Mouse (Mus musculus) intestine, embryonic 16.5 days (tissue): ENCODE data around the gene C1qtnf9. TPM values are rescaled to one million over a fixed set of nuclear protein-coding genes. Genes with fewer than 3 reads are reported as not detected.

Source experiments
- ATAC-seq: fragments of 200-750 bp; cut with Nextera tagmentation; 2 replicates; pipeline ENCODE4 v1.8.0; 2017; ENCODE audit warnings: moderate TSS enrichment, moderate library complexity
- H3K27ac ChIP-seq: fragments of 300-500 bp; sonication (generic); 2 replicates; pipeline ENCODE4 v1.5.1; 2014; ENCODE audit warnings: mild to moderate bottlenecking, low read length
- H3K27me3 ChIP-seq: fragments of 300-500 bp; sonication (generic); replicated peaks from 2 replicates; pipeline ENCODE4 v1.6.1; 2014; ENCODE audit warnings: low read length, control low read depth, mixed read lengths; ENCODE audit not compliant: control insufficient read depth, insufficient read depth
- H3K36me3 ChIP-seq: fragments of 300-500 bp; sonication (generic); 2 replicates; pipeline ENCODE4 v1.6.1; 2014; ENCODE audit warnings: low read length, control low read depth; ENCODE audit not compliant: control insufficient read depth, insufficient read depth
- H3K4me1 ChIP-seq: fragments of 300-500 bp; sonication (generic); 2 replicates; pipeline ENCODE4 v1.6.1; 2014; ENCODE audit warnings: low read length, control low read depth, mixed read lengths; ENCODE audit not compliant: control insufficient read depth, insufficient read depth
- H3K4me2 ChIP-seq: fragments of 300-500 bp; sonication (generic); 2 replicates; pipeline ENCODE4 v1.6.1; 2014; ENCODE audit warnings: low read depth, low read length, control low read depth
- H3K4me3 ChIP-seq: fragments of 300-500 bp; sonication (generic); 2 replicates; pipeline ENCODE4 v1.5.1; 2014; ENCODE audit warnings: mild to moderate bottlenecking, low read length
- H3K9ac ChIP-seq: fragments of 300-500 bp; sonication (generic); 2 replicates; pipeline ENCODE4 v1.6.1; 2014; ENCODE audit warnings: low read depth, low read length
- H3K9me3 ChIP-seq: fragments of 300-500 bp; sonication (generic); 2 replicates; pipeline ENCODE4 v1.6.1; 2016; ENCODE audit warnings: low read length, control low read depth; ENCODE audit not compliant: control insufficient read depth
- WGBS: fragments of 180-500 bp; shearing (Covaris S2); extraction: QIAGEN DNeasy Blood & Tissue Kit; methylation state at CpG from one replicate; pipeline ENCODE4 v1.1.7; 2014; 5-methylcytosine and 5-hydroxymethylcytosine counted together
- polyA plus RNA-seq: library from polyadenylated mRNA; unstranded; fragments of >200 nt; fragmentation: Nextera tagmentation; extraction: Ambion mirVana; gene quantifications from 2 replicates; pipeline ENCODE4 v1.2.1, GENCODE M21; 2015

C1qtnf9 gene
- polyA plus RNA-seq, 1 experiment from 2014 or later, result 1.7 TPM

DNA sequence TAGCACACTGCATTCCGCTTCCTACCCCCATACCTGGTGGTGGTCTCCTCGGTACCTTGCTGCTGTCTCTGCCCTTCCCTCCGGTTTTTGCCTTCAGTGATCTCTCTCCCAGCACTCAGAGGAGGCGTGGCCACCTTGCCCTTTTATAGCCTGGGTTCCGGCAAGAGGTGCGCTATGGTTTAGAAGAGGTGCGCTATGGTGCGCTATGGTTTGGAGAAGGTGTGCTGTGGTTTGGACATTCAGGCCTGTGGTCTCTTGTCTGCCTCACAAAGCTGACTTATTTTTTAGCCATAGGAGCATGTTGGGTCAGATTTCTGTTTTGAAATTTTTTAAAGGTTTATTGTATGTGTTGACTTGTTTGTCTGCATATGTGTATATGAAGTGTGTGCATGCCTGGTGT is 41.9 kb downstream of the C1qtnf9 start:
- Histone ChIP-seq H3K27me3 (no peaks in the 10 kb centered on the region), H3K4me1 (peaks cover 2% of the 10 kb centered on the region; the same call in 1 of the 2 replicates), H3K9me3 (no peaks in the 10 kb centered on the region)

DNA sequence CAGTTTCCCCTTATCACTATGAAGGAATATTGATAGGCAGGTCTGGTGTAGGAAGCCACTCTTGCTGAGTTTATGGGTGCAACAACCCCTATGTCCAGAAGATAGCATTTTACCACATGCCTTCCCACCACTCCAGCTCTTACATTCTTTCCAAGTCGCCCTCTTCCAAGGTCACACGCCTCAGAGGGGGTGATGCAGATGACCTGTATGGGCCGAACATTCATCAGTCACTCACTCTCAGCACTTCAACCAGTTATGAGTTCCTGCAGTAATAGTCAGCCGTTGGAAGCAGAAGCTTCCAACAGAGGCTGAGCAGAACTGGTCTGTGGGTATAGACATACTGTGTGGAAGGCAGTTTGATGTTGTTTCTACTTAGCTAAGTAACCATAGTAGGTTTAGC is 43.6 kb downstream of the C1qtnf9 start:
- Histone ChIP-seq H3K27ac (no peak overlapping the region), H3K4me3 (no peak overlapping the region), H3K4me2 (no peak overlapping the region), H3K9me3 (no peaks in the 10 kb centered on the region), H3K9ac (no peak overlapping the region), H3K36me3 (no peaks in the 10 kb centered on the region), H3K27me3 (no peaks in the 10 kb centered on the region), H3K4me1 (peaks cover 2% of the 10 kb centered on the region; the same call in 1 of the 2 replicates)
- ATAC-seq, result no peak
- WGBS, result 97% methylated on average over 4 of the region's 4 CpGs

More for the DNA sequence above, 41.9 kb downstream of the C1qtnf9 start:
- Histone ChIP-seq H3K4me3 (no peak overlapping the region), H3K36me3 (no peaks in the 10 kb centered on the region), H3K4me2 (no peak overlapping the region), H3K9ac (no peak overlapping the region), H3K27ac (no peak overlapping the region)
- ATAC-seq, result no peak
- 93% methylated on average over 8 of the region's 8 CpGs for WGBS

DNA sequence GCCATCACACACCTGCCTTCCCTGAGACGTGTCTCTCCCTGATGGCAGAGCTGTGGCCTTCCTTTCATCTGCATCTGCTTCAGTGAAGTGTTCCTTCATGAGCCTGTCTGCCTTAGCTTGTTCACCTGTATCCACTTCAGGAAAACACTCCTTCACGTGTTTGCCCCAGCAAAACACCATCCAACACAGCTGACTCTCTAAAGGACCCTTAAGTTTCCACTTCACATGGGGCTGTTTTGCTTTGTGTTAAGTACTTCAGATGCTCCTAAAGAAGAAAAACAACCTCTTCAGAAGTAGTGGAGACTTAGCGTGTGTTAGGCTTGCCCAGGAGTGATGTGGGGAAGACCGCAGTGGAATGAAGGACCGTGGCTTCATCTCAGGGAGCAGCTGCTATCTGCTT is 47.2 kb downstream of the C1qtnf9 start:
- Histone ChIP-seq H3K36me3 (no peaks in the 10 kb centered on the region), H3K9me3 (no peaks in the 10 kb centered on the region), H3K27me3 (no peaks in the 10 kb centered on the region), H3K4me1 (no peaks in the 10 kb centered on the region), H3K27ac (no peak overlapping the region), H3K4me2 (no peak overlapping the region), H3K9ac (no peak overlapping the region), H3K4me3 (no peak overlapping the region)
- WGBS, result 90% methylated on average over 5 of the region's 5 CpGs
- ATAC-seq, result no peak

GRCm38 (mm10) chr14:60818045-60818444 is 50.1 kb downstream of the C1qtnf9 start:
- no peak overlapping the region for H3K27ac ChIP-seq
- ATAC-seq, result no peak
- H3K36me3 ChIP-seq, result no peaks in the 10 kb centered on the region
- H3K9ac ChIP-seq, result no peak overlapping the region
- H3K4me1 ChIP-seq, result no peaks in the 10 kb centered on the region
- H3K4me2 ChIP-seq, result no peak overlapping the region
- no peaks in the 10 kb centered on the region for H3K27me3 ChIP-seq
- H3K9me3 ChIP-seq, result no peaks in the 10 kb centered on the region
- 72% methylated on average over 5 of the region's 5 CpGs for WGBS
- no peak overlapping the region for H3K4me3 ChIP-seq

- H3K9me3 ChIP-seq, result 0 out of 2 replicates have a peak, but pooled peaks cover 3% of the 10 kb centered on the region
- WGBS, result 84% methylated on average over 2 of the region's 2 CpGs
- H3K9ac ChIP-seq, result no peak overlapping the region
- H3K4me3 ChIP-seq, result no peak overlapping the region
- 0 out of 2 replicates have a peak, but pooled peaks cover 12% of the 10 kb centered on the region for H3K36me3 ChIP-seq
- H3K27me3 ChIP-seq, result no peaks in the 10 kb centered on the region
- no peak overlapping the region for H3K27ac ChIP-seq
- no peak overlapping the region for H3K4me2 ChIP-seq
- H3K4me1 ChIP-seq, result no peaks in the 10 kb centered on the region
- ATAC-seq, result no peak
Measured at GRCm38 (mm10) chr14:60830096-60830495, 62.2 kb downstream of the C1qtnf9 start.

Other genes with a start within 250 kb of the C1qtnf9 start
- 19.9 and 22.6 TPM in 2 replicates for gene Spata13, start 134.1 kb upstream of the C1qtnf9 start, polyA plus RNA-seq
- 20.0 and 21.2 TPM in 2 replicates for gene Mipep, start 16.4 kb downstream of the C1qtnf9 start, polyA plus RNA-seq